Mouse (Mus musculus): Measurements from ENCODE around the gene Olfr52.

DNA sequence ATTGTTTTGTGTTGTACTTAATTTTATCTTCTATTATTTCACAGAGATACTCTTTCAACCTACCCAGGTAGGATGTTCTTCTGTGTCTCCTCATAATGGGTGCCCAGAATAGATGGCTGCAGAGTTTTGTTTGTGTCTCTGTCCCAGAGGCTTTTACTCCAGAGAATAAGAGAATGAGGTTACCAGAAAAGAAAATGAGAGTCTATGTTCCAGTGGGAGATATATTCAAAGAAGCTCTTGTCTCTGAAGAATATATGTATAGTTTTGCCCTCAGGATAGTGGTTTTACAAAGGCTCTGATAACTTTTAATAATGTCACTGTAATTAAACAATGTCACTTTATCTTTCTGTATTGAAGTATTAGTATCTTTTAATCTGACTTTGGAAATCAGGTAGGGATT lies at the start of gene Olfr52:
- TF ChIP-seq CTCF (IDR thresholded peaks at IDR 0.05; ENCODE audit: extremely low read depth, insufficient read depth, low read length), result no peak
- no peak for TF ChIP-seq POLR2A (IDR thresholded peaks at IDR 0.05; ENCODE audit: extremely low read depth, insufficient read depth, low read length)

Measured in cortical plate, adult 2 months (tissue).